Mouse (Mus musculus) heart, postnatal 0 days (tissue): ENCODE measurements around the gene Grm4.

Experiments used
- CTCF ChIP-seq: IDR thresholded peaks from 2 replicates; pipeline ENCODE4 v1.5.1; 2016; ENCODE audit warnings: antibody characterized with exemption, control low read depth, low read depth
- EP300 ChIP-seq: IDR thresholded peaks from 2 replicates; pipeline ENCODE4 v1.6.1; 2016; ENCODE audit warnings: antibody characterized with exemption, low read depth

- no peak for TF ChIP-seq EP300
- TF ChIP-seq CTCF, result no peak
Observed at GRCm38 (mm10) chr17:27435799-27436198, 85.4 kb downstream of the Grm4 start.
